Mouse (Mus musculus) WW6 (cell line): ENCODE data around the gene Rmdn2.

ENCODE experiments used
- DNase-seq: peaks from one replicate; pipeline ENCODE4 v3.0.0-alpha.2; 2013; ENCODE audit warnings: low read depth, low spot score

The Rmdn2 gene

DNA sequence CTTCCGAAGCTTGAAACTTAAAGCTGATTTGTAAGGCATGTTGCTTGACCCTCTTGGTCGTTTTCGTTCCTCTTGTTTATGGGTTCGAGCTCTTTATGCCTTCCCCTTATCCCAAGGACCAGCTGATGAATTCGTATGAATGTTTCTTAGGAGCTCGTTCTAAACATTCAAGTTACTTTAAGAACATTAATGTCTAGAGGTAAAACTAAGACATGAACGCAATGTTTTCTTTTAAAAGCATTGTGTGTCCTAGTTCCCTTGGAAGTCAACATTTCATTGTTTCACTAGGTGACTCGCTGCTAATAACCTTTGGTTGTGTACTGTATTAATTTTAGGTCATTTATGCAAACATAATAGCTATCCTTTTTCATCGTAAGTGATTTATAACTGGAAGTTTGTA is 4.2 kb downstream of the Rmdn2 start:
- DNase-seq = no peak

- no peak for DNase-seq
These were observed 5.0 kb downstream of the Rmdn2 start for GRCm38 (mm10) chr17:79616621-79617020.

DNA sequence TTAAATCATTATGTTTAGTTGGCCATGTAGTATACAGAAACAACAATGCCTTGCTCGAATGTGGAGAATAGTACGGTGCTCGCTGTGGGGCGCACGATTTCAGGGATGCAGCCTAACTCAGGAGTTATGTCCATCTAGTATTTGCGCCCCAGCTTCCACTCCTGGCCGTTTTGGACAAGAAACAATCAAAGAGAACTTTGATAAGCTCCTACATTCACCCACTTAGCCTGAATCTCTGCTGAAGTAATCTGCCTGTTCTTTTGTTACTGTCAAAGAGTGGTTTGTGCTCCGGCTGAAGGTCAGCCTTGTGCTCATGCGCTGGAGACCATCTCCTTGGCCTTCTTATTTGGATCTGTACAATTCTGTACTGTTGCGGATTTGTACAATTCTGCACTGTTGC is 6.8 kb downstream of the Rmdn2 start:
- no peak for DNase-seq

DNA sequence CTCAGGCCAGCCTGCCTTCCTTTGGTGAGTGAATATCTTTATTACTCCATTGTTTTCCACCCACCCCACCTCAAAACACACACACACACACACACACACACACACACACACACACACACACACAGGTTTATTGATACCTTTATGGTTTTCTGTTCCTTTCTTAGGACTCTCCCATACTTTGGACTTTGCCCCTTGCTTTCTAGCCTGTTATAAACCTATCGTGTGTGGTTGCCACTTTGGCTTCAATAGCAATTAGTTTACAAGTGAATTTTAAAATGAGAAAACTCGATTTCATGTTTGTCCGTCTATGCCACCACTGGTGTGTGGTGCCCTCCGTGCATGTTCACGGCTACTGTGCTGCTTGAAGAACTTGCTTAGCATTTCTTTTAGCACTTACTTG is 7.3 kb downstream of the Rmdn2 start:
- DNase-seq = no peak

DNA sequence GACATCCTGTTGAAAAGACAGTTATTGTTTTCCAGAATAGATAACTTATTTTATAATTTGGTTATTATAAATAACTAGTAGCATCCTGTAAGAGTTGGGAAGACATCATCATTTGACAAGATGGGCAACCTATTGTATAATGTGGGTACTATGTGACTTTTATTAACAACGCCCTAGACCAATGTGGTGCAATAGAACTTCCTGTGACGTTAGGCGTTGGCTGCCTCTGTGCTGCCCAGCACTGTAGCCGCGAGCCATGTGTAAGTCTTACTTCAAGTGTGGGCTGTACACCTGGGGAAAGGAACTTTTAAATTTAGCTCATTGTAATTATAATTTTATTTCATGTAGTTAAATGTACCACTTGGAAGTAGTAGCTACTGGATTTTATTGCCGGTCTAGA is 10.4 kb downstream of the Rmdn2 start:
- no peak for DNase-seq

- no peak for DNase-seq
These were observed 10.9 kb downstream of the Rmdn2 start for GRCm38 (mm10) chr17:79622574-79622973.

DNA sequence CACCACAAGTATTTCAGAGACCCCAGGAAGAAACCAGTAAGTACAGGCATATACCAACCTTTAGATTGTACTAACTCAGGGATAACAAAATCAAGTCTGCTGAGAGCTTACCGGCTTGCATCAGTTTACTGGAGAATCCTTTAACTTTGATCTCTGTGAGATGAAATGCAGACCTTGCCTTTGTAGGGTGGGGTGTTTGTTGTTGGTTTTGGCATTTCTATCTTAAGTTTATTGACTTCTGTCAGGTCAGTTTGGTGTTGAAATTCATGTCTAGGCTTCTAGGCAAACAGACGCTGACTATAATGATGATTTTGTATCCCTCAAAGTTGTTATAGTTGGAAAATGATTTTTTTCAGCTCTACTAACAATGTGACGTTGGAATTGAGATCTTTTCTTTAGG is 12.2 kb downstream of the Rmdn2 start:
- DNase-seq = no peak

GRCm38 (mm10) chr17:79626241-79626816 is 14.7 kb downstream of the Rmdn2 start:
- DNase-seq = no peak

DNA sequence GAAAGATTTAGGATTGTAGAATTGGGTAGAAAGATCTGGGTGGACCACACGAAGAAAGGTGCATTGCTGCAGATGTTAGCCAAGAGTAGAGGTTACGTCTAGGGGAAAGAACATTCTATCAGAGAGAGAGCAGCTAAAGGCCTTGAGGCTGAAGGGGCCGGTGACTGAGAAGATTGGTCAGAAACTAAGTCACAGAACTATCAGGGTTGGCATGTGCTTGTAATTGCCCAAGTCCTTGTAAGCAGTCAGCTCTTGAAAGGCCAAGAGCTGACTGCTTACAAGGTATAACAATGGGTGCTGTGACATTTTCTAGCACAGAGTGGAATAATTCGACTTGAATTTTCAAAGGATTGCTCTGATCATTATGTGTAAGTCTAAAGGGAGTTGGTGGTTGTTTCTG is 38.2 kb downstream of the Rmdn2 start:
- no peak for DNase-seq

DNA sequence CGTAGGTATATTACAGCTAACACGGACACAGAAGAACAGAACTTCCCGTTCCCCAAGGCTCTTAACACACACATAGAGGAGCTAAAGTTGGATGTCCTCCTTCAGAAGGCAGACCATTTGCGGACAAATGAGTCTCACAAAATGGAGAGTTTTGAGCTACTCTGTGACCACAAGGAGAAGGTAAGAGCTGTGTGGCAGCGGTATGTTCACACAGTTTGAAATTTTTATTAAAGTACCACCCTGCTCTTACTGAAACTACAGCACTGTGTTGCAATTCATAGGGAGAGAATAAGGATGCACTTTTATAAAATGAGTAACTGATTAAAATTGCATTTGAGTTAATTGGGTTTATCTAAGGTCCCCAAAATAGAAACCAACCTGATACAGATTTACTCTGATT is 38.6 kb downstream of the Rmdn2 start:
- DNase-seq = no peak

DNA sequence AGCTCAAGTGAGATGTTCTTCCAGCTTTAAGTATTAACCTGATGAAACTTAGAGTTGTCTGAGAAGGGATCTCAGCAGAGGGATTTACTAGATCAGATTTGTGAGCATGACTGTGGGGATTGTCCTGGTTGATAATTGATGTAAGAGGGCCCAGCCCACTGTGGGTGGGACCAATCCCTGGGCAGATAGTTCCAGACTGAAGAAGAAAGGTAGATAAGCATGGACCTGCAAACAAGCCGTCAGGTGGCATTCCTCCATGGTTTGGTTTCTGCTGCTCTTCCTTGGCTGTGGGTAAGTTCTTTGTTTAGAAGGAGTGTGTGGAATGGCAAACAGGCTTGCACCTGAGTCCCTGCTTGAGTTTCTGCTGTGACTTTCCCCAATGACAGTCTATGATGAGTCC is 41.5 kb downstream of the Rmdn2 start:
- no peak for DNase-seq

- DNase-seq = peak; percentile 18
These were observed 42.5 kb downstream of the Rmdn2 start for GRCm38 (mm10) chr17:79654187-79654586.

- DNase-seq = no peak
These were observed 46.1 kb downstream of the Rmdn2 start for GRCm38 (mm10) chr17:79657785-79658184.

DNA sequence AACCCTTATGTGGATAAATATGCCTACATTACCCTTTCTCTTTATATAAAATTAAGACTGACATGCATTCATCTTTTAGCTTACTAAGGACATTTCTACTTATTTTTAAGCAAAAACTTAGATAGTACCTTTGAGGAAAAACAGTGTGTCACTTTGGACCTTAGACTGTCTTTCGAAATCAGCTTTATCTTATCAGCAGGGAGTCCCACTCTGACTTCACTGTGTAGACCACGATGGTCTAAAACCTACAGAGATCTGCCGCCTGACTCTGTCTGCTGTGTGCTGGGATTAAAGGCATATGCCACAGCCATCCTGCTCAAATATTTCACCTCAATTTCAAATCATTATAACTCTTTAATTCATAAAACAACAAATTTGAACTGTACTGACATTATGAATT is 46.8 kb downstream of the Rmdn2 start:
- no peak for DNase-seq

DNA sequence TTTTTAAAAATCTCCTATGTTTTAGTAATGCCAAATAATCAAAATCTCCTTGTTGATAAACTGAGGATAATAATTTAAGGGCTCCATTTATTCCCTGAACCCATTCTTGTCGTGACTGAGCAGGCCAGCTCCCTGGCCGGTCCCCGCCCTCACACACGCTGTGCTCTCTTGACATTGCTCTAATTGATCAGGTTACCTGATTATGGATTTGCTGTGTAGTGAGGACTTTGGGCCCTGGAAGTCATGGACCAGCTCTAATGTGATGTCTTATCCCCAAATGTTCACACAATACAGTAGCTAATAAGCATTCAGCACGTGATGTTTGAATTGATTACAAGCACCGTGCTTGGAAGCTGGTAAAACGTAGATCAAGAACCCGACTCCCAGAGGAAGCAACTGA is 47.2 kb downstream of the Rmdn2 start:
- DNase-seq = no peak

GRCm38 (mm10) chr17:79661387-79661786 is 49.7 kb downstream of the Rmdn2 start:
- peak; percentile 20 for DNase-seq

DNA sequence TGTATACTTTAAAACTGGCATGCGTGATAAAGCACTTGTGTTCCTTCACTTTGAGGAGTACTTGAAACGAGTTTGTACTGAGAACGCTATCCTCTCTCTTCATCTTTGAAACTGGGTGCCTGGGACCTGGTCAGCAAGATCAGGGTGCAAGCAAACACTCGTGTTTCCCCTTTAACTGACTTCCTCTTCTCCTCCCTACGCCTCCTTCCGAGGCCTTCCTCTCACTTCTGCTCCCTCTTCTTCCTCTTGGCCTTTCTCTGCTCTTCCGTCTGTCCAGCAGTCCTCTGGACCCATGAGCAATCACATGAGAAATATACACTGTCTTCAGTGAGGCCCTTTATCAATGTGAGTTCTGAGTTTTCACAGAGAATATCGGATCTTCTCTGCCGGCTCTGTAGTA is 50.2 kb downstream of the Rmdn2 start:
- DNase-seq = no peak

DNA sequence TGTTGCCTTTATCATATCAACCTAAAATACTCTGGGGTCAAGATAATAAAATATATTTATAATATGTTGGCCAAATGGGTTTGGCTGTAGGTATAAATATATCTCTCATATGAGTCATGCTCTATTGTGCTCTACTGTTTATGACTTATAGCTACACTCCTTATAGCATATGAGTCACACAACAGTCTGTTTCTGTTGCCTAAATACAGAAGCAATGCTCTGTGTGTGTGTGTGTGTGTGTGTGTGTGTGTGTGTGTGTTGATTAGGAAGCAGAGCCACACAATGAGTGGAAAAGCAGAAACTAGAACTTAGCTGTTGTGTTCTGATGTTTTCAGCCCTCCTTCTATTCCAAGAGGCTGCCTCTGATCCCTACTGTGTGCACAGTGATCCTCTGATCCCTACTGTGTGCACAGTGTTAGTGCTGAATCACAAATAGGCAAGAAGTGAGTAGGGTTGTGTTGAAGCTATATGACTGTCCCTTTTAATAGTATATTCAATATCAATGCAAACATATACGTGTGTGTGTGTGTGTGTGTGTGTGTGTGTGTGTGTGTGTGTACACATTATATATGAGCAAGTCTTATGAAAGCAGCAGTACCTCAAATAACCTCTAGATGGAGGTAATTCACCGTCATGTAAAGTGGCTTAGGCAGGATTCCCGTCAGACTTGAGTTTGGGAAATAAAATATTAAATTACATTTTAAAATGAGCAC is 51.9 kb downstream of the Rmdn2 start:
- peak; percentile 9 for DNase-seq

- no peak for DNase-seq
These were observed 52.4 kb downstream of the Rmdn2 start for GRCm38 (mm10) chr17:79664106-79664417.

GRCm38 (mm10) chr17:79670837-79671236 is 59.2 kb downstream of the Rmdn2 start:
- no peak for DNase-seq

DNA sequence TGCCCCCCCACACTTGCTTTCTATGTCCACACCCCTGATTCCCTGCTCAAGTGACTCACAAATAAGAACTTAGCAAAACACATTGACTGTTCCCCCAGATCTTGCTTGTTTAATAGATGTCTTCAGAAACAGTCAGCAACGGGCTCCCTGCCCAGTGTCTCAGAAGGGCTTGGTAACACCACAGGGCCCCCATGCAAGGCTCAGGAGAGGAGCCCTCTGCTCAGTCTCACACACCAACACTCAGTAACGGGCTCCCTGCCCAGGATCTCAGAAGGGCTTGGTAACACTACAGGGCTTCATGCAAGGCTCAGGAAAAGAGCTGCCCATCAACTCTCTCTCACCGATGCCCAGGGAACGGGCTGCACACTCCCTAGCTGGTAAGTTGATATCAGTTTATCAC is 83.4 kb downstream of the Rmdn2 start:
- no peak for DNase-seq

DNA sequence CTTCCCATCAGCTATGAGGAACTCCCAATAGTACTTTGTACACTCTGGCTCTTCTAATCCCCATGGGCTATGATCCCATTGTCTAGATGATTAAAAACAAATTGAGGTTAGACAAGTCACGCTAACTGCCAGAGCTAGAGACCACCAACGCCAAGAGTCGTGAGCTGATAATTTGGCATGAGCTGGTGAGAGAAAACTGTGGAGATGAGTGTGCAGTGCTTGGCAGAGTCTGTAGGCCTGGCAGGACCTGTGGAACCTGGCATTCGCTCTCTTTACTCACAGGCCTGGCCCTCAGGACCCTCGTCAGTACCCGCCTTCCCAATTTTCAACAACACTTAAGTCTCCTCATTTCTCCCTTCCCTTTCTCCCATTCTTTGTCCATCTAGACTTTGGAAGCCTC is 83.9 kb downstream of the Rmdn2 start:
- no peak for DNase-seq

DNA sequence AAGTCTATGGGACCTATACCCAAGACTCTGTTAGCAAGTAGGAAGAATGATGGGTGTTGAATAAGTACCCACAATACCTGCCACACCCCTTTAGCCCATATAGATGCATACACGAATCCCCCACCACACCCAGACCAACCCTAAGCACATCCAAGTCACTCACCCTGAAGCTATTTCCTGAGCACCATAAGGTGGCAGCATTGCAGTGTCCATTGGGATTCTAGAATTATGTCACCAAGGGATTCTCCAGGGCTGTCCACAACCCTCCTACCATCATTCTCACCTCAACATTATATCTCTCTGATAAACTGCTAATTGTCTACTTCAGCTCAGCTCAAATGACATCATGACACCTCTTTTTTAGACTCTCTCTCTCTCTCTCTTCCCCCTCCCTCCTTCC is 87.5 kb downstream of the Rmdn2 start:
- DNase-seq = no peak

DNA sequence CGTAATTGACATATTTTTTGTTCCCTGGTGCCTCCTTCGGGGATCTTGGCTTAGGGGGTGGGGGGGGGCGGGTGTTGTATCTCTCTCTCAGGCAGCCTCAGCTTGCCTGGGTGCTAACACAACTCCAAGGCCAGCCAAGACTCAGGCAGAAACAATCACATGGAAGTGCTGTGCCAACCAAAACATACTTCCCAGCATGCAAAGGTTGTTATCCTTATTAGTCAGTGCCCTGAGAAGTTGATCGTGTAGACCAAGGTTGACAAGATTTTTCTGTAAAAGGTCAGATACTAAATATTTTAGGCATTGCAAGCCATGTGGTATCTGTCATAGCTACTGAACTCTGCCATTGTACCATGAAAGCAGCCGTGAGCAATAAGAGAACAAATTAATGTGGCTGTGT is 89.2 kb downstream of the Rmdn2 start:
- no peak for DNase-seq
